Mouse (Mus musculus) subcutaneous adipose tissue, adult 2 months (tissue): Measurements from ENCODE around the gene Zfp235. TPM values are rescaled to one million over a fixed set of nuclear protein-coding genes. Genes with fewer than 3 reads are reported as not detected.

Experiments used
- polyA plus RNA-seq: library from polyadenylated mRNA; depleted of rRNA; stranded (reverse); fragments of >200 nt; gene quantifications from 2 replicates; pipeline ENCODE4 v1.2.3, GENCODE M21; 2012; ENCODE audit warnings: low replicate concordance; rRNA removed

Gene Zfp235
- 7.5 and 11.7 TPM in 2 replicates for polyA plus RNA-seq

DNA sequence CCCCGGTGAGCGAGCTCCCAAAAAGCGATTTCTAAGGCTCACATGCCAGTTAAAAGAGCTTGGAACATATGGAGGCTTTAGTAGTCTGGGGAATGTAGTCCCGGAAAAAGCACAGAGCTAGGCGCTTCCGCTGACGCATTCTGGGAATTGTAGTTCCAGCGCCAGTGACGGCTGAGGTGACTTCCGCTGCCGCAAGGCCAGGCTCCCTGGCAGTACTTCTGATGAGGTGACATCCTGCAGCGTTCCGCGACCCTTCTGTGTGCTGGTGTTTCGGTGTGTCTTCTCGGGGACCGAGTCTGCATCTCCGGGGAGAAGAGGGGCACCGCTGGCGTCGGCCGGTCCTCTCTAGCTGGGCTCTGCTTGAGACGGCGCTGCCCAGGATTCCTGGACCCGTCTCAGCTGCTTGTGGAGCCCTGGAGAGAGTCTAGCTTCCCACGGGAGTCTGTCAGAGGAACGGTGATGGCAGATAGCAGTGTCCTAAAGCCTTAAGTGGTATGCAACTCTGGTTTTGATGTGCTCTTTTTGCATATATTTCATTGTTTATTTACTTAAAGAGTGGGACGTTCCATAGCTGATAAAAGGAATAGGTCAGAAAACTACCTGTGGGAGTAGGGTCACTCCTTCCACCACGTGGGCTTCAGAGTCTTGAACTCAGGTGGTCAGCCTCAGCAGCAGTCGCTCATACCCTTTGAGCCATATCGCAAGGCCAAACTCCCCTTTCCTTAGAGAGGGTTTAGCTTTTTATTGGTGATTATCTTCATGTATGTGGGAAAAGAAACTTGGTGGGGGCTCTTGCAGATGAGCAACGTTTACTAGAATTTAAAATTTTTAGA lies at the start of gene Zfp235:
Gene Zfp235 (plus strand): TSS at position 174 of the 833 bp plus-strand sequence.

DNA sequence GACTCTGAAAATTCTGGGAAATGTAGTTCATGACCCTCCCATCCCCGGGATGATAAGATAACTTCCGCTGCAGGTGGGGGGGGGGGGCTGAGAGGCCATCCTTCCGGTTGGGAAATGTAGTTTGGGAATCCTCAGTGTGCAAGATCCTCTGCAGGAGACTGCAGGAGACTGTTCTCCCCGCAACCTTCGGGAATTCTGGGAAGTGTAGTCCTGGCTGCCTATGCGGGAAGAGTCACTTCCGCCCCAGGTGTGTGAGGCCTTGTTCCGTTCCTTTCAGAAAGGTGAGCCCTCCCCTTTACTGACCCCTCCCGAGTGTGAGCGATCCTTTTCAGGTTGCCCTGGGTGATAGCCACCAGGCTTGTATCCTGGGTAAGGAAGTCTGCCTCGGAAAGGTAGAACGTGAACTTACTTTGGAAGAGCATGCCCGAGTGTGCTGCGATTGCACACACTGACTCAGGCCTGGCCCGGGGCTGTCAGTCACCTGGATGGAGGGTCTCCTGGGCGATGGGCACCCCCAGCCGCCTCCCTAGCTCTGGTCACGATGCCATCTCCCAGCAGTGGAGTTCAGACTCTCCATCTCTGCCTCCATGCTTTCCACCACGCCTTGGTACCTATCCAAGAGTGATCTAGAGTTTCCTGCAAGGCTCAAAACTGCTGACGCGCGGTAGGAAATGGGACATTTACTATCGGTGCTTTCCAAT lies 21.7 kb upstream of the Zfp235 start, which contains the start of gene Zfp112:
Gene Zfp112 (plus strand): TSS at position 159 of the 701 bp plus-strand sequence.

DNA sequence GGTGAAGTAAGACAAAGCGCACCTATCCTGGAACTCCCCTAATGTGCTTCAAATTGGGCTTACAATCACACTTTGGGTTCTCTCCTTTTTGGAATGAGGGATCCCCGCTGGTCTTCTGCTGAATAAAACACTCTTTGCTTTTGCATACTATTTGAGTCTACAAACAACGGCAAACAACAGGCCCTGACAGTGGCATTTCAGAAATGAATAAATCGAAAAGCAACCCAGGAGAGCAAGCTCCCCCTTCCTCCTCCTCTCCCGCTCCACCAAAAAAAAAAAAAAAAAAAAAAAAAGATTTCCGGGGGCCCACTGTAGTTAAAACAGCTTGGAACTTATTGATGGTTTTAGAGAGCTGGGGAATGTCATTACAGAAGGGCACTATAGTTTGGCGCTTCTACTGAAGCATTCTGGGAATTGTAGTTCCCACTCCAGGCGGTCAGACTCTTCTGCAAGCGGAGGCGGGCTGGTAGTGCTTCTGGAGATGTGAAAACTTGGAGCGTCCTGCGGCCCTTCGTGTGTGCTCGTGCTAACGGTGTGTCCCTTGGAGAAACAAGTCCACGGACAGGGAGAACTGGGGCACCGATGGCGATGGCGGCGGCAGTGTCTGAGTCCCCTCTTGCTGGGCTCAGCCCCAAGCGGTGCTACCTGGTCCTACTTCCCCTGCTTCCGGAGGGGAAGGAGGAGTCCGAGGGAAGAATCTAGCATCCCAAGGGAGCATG lies 40.8 kb downstream of the Zfp235 start, which contains the start of gene Zfp114:
Gene Zfp114 (plus strand): TSS at position 443 of the 719 bp plus-strand sequence.

Other genes with a start within 250 kb of the Zfp235 start
- gene Vmn1r178, start 242.2 kb upstream of the Zfp235 start, polyA plus RNA-seq, result not detected in 2 replicates
- not detected in 2 replicates for gene Vmn1r179, start 207.2 kb upstream of the Zfp235 start, polyA plus RNA-seq
- gene Vmn1r180, start 183.5 kb upstream of the Zfp235 start, polyA plus RNA-seq, result not detected in 2 replicates
- gene Vmn1r181, start 159.6 kb upstream of the Zfp235 start, polyA plus RNA-seq, result not detected in 2 replicates
- gene V1rd19, start 132.5 kb upstream of the Zfp235 start, polyA plus RNA-seq, result not detected in 2 replicates
- not detected in 2 replicates for gene Vmn1r183, start 80.9 kb upstream of the Zfp235 start, polyA plus RNA-seq
- gene Zfp180, start 52.2 kb upstream of the Zfp235 start, polyA plus RNA-seq, result 11.2 and 17.5 TPM in 2 replicates
- 2.0 and 4.3 TPM in 2 replicates for gene Zfp112, start 21.9 kb upstream of the Zfp235 start, polyA plus RNA-seq
- 0.26 and 2.0 TPM in 2 replicates for gene Zfp114, start 40.9 kb downstream of the Zfp235 start, polyA plus RNA-seq
- gene Zfp111, start 77.3 kb downstream of the Zfp235 start, polyA plus RNA-seq, result 2.2 and 5.3 TPM in 2 replicates
- 1.1 and 3.8 TPM in 2 replicates for gene Zfp109, start 103.4 kb downstream of the Zfp235 start, polyA plus RNA-seq
- 1.4 and 2.6 TPM in 2 replicates for gene Zfp108, start 120.6 kb downstream of the Zfp235 start, polyA plus RNA-seq
- gene Zfp93, start 136.3 kb downstream of the Zfp235 start, polyA plus RNA-seq, result 1.4 and 4.7 TPM in 2 replicates
- gene Zfp61, start 167.1 kb downstream of the Zfp235 start, polyA plus RNA-seq, result 6.1 and 13.2 TPM in 2 replicates
- 6.6 and 10.0 TPM in 2 replicates for gene Zfp94, start 182.5 kb downstream of the Zfp235 start, polyA plus RNA-seq
- gene Tescl, start 199.8 kb downstream of the Zfp235 start, polyA plus RNA-seq, result not detected in 2 replicates
- not detected in 2 replicates for gene Lypd5, start 215.0 kb downstream of the Zfp235 start, polyA plus RNA-seq
- 8.2 and 11.7 TPM in 2 replicates for gene Kcnn4, start 236.1 kb downstream of the Zfp235 start, polyA plus RNA-seq